Mouse (Mus musculus): Measurements from ENCODE around the gene Lingo1. TPM values are rescaled to one million over a fixed set of nuclear protein-coding genes. Genes with fewer than 3 reads are reported as not detected.

Lingo1 gene
- 6.7 and 7.2 TPM in 2 replicates for polyA plus RNA-seq (2014; fragmentation: Nextera tagmentation; extraction: Ambion mirVana)

DNA sequence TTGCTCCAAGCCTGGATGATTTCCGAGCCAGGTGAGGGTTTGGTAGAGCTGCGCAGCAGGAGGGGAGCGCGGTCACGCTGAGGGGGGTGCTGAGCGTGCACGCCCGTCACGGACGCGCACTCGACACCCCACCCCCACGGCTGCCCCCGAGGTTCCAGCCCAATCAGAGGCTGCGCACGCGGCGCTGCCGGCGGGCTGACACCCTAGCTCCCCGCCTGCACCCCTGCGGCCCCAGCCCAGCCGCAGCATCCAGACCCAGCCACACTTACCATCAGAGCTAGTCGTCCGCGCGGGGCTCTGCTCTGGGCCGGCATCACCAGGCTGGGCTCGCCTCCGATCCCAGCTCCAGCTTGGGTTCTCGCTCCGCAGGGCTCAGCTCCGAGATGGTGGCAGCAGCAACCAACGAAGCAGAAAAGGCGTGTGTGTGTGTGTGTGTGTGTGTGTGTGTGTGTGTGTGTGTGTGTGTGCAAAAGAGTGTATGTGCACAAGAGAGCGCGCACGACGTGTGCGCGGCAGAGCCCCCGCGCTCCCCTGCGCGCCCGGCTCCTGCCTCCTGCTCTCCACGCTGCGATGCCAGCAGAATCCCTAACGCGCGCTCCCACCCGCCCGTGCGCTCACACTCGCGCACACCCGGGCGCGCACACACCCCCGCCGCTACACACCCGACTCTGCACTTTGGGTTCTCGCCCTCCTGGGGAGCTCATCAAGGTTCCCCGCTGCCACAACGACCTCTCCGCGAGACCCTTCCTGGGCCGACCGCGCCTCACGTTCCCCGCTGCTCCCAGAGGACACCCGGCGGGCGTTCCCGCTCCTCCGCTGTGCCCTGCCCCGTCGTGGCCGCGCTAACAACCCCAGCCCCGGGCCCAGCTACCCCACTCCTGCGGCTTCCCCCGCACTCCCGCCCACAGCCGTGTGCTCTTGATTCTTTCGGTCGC, at the start of gene Lingo1:
Gene Lingo1, minus strand, starts transcription at position 748 of the 935 bp plus-strand sequence.
- Histone ChIP-seq H3K9me3 (ENCODE audit: control insufficient read depth, low read length) (no peaks in the 10 kb centered on the region), H3K27me3 (ENCODE audit: control insufficient read depth, insufficient read depth, low read length) (peaks cover 45% of the 10 kb centered on the region), H3K4me2 (replicated peaks; ENCODE audit: low read depth, low read length) (peak within 1 kb of the TSS; percentile 71), H3K36me3 (ENCODE audit: control insufficient read depth, insufficient read depth, low read length) (no peaks in the 10 kb centered on the region), H3K27ac (ENCODE audit: low read depth, low read length) (no peak within 1 kb of the TSS; the same call in 1 of the 2 replicates), H3K9ac (ENCODE audit: low read depth, low read length) (peak within 1 kb of the TSS; percentile 48), H3K4me1 (replicated peaks; ENCODE audit: control insufficient read depth, insufficient read depth, low read length) (peaks cover 6% of the 10 kb centered on the region), H3K4me3 (ENCODE audit: low read depth, low read length) (peak within 1 kb of the TSS; percentile 40)
- ATAC-seq (ENCODE audit: low FRiP score) (peak; percentile 64), DNase-seq (ENCODE audit: low spot score) (peak; percentile 54)
- WGBS: 1% methylated on average over 74 of the region's 88 CpGs

- no peak overlapping the region for H3K9ac ChIP-seq (ENCODE audit: low read depth, low read length)
- DNase-seq (ENCODE audit: low spot score) (no peak), ATAC-seq (ENCODE audit: low FRiP score) (no peak)
- no peak overlapping the region for H3K4me3 ChIP-seq (ENCODE audit: low read depth, low read length)
- no peaks in the 10 kb centered on the region for H3K9me3 ChIP-seq (ENCODE audit: control insufficient read depth, low read length)
- no peak overlapping the region for H3K4me2 ChIP-seq (replicated peaks; ENCODE audit: low read depth, low read length)
- no peaks in the 10 kb centered on the region for H3K4me1 ChIP-seq (replicated peaks; ENCODE audit: control insufficient read depth, insufficient read depth, low read length)
- no peaks in the 10 kb centered on the region for H3K36me3 ChIP-seq (ENCODE audit: control insufficient read depth, insufficient read depth, low read length)
- H3K27ac ChIP-seq (ENCODE audit: low read depth, low read length): no peak overlapping the region
- WGBS: 70% methylated on average over 8 of the region's 8 CpGs
- no peaks in the 10 kb centered on the region for H3K27me3 ChIP-seq (ENCODE audit: control insufficient read depth, insufficient read depth, low read length)
These were observed 48.4 kb upstream of the Lingo1 start for GRCm38 (mm10) chr9:56844644-56845043.

DNA sequence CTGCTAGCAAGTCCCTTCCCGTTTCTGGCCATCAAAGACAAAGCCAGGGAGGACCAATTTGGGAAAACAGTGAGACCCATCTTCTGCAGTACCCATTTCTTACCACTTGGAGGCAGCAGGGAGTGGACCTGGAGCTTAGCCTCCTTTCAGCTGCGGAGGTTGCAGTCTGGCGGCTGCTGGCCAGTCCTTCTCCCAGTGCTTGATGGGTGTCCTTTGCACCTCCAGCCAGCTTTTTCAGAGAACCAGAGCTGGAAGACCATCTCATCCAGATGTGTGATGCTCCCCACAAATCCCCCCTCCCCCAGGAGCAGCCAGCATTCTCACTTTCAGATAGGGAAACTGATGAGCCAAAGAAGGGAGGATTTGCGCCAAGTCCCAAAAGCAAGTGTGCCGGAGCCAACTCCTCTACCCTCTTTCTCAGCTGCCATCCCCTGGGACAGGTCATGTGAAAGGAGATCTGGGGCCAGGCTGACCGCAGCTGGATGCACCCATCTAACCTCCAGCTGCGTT, 47.5 kb upstream of the Lingo1 start:
- ATAC-seq (ENCODE audit: low FRiP score) (no peak; the same call in 1 of the 2 replicates), DNase-seq (ENCODE audit: low spot score) (peak; percentile 86)
- Histone ChIP-seq H3K27me3 (ENCODE audit: control insufficient read depth, insufficient read depth, low read length) (no peaks in the 10 kb centered on the region), H3K4me2 (replicated peaks; ENCODE audit: low read depth, low read length) (no peak overlapping the region), H3K27ac (ENCODE audit: low read depth, low read length) (no peak overlapping the region), H3K36me3 (ENCODE audit: control insufficient read depth, insufficient read depth, low read length) (no peaks in the 10 kb centered on the region), H3K4me3 (ENCODE audit: low read depth, low read length) (no peak overlapping the region), H3K9ac (ENCODE audit: low read depth, low read length) (no peak overlapping the region), H3K4me1 (replicated peaks; ENCODE audit: control insufficient read depth, insufficient read depth, low read length) (no peaks in the 10 kb centered on the region), H3K9me3 (ENCODE audit: control insufficient read depth, low read length) (no peaks in the 10 kb centered on the region)
- 38% methylated on average over 7 of the region's 7 CpGs for WGBS

DNA sequence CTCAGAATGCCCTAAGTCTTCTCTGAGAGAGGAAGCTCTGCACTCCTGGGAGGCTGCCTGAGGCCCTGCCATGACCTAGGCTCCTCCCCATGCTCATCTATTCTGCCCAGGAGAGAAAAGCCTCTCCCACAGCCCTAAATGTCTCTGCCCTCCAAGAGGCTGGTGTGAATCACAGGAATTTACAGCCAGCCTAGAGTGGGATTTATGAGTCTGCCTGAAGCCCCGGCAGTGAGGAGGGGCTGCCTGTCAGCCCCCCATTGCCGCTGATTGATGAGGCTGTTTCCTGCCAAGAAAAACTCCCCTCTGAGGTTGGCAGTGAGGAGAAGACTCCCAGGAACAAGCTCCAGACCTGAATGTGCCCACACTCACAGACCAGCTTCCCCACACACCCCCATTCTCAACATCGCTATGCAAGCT, 46.0 kb upstream of the Lingo1 start:
- Histone ChIP-seq H3K4me1 (replicated peaks; ENCODE audit: control insufficient read depth, insufficient read depth, low read length) (no peaks in the 10 kb centered on the region), H3K9me3 (ENCODE audit: control insufficient read depth, low read length) (no peaks in the 10 kb centered on the region), H3K27ac (ENCODE audit: low read depth, low read length) (no peak overlapping the region), H3K36me3 (ENCODE audit: control insufficient read depth, insufficient read depth, low read length) (no peaks in the 10 kb centered on the region), H3K9ac (ENCODE audit: low read depth, low read length) (no peak overlapping the region), H3K27me3 (ENCODE audit: control insufficient read depth, insufficient read depth, low read length) (no peaks in the 10 kb centered on the region), H3K4me2 (replicated peaks; ENCODE audit: low read depth, low read length) (no peak overlapping the region), H3K4me3 (ENCODE audit: low read depth, low read length) (no peak overlapping the region)
- WGBS: 47% methylated on average over 3 of the region's 3 CpGs
- peak; percentile 17; the same call in 1 of the 2 replicates for ATAC-seq (ENCODE audit: low FRiP score)
- DNase-seq (ENCODE audit: low spot score): no peak

GRCm38 (mm10) chr9:56841864-56842263, 45.6 kb upstream of the Lingo1 start:
- H3K27me3 ChIP-seq (ENCODE audit: control insufficient read depth, insufficient read depth, low read length): no peaks in the 10 kb centered on the region
- H3K4me3 ChIP-seq (ENCODE audit: low read depth, low read length): no peak overlapping the region
- 0 out of 2 replicates have a peak, but pooled peaks have one; percentile 8 for ATAC-seq (ENCODE audit: low FRiP score)
- no peak for DNase-seq (ENCODE audit: low spot score)
- H3K4me1 ChIP-seq (replicated peaks; ENCODE audit: control insufficient read depth, insufficient read depth, low read length): no peaks in the 10 kb centered on the region
- H3K36me3 ChIP-seq (ENCODE audit: control insufficient read depth, insufficient read depth, low read length): no peaks in the 10 kb centered on the region
- H3K9me3 ChIP-seq (ENCODE audit: control insufficient read depth, low read length): no peaks in the 10 kb centered on the region
- H3K9ac ChIP-seq (ENCODE audit: low read depth, low read length): no peak overlapping the region
- H3K4me2 ChIP-seq (replicated peaks; ENCODE audit: low read depth, low read length): no peak overlapping the region
- no peak overlapping the region for H3K27ac ChIP-seq (ENCODE audit: low read depth, low read length)

DNA sequence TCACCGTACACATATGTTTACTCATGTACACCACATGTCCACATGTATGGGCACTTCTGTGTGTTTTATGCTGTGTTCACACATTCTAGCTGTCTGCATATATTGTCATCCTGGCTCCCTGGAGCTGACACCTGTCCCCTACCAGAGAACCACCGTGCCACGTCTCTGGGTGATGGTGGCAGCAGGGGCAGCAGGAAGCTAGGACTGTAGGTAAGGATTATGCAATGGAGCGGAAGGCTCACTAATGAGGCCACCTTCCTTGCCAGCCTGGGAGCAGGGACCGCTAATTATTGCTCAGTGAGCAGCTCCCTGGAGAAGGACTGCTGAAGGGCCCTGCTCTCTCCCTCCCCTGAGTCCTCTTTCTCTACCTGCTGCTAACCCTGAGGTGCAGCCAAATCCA, 44.5 kb upstream of the Lingo1 start:
- Histone ChIP-seq H3K9ac (ENCODE audit: low read depth, low read length) (no peak overlapping the region), H3K4me1 (replicated peaks; ENCODE audit: control insufficient read depth, insufficient read depth, low read length) (no peaks in the 10 kb centered on the region), H3K36me3 (ENCODE audit: control insufficient read depth, insufficient read depth, low read length) (no peaks in the 10 kb centered on the region), H3K27me3 (ENCODE audit: control insufficient read depth, insufficient read depth, low read length) (no peaks in the 10 kb centered on the region), H3K4me3 (ENCODE audit: low read depth, low read length) (no peak overlapping the region), H3K27ac (ENCODE audit: low read depth, low read length) (no peak overlapping the region), H3K9me3 (ENCODE audit: control insufficient read depth, low read length) (no peaks in the 10 kb centered on the region), H3K4me2 (replicated peaks; ENCODE audit: low read depth, low read length) (no peak overlapping the region)
- no peak for DNase-seq (ENCODE audit: low spot score)
- WGBS: 86% methylated on average over 5 of the region's 5 CpGs
- no peak for ATAC-seq (ENCODE audit: low FRiP score)

DNA sequence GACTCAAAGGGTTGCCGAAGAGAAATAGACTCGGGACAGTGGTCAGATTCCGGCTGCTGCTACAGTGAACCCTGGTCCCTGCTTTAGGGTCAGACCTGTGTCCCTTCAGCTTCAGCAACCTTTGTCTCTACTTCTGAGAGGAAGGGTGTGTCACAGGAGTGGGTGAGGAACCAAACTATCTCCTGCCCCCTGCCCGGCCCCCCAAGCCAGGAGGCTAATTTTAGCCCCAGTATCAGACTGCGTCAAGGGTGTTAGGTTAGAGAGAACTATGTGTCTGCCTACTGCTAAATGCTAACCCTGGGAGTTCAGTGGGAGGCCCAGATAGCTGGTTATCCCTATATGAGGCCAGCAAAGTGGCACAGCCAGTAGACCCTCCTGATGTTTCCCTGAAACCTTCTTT, 38.9 kb upstream of the Lingo1 start:
- H3K4me1 ChIP-seq (replicated peaks; ENCODE audit: control insufficient read depth, insufficient read depth, low read length): no peaks in the 10 kb centered on the region
- no peak overlapping the region for H3K4me2 ChIP-seq (replicated peaks; ENCODE audit: low read depth, low read length)
- no peak overlapping the region for H3K4me3 ChIP-seq (ENCODE audit: low read depth, low read length)
- DNase-seq (ENCODE audit: low spot score) (no peak), ATAC-seq (ENCODE audit: low FRiP score) (no peak)
- no peaks in the 10 kb centered on the region for H3K9me3 ChIP-seq (ENCODE audit: control insufficient read depth, low read length)
- WGBS: 71% methylated on average over 5 of the region's 5 CpGs
- H3K27ac ChIP-seq (ENCODE audit: low read depth, low read length): no peak overlapping the region
- H3K9ac ChIP-seq (ENCODE audit: low read depth, low read length): no peak overlapping the region
- 0 out of 2 replicates have a peak, but pooled peaks cover 2% of the 10 kb centered on the region for H3K27me3 ChIP-seq (ENCODE audit: control insufficient read depth, insufficient read depth, low read length)
- no peaks in the 10 kb centered on the region for H3K36me3 ChIP-seq (ENCODE audit: control insufficient read depth, insufficient read depth, low read length)

GRCm38 (mm10) chr9:56832900-56833299, 36.6 kb upstream of the Lingo1 start:
- Histone ChIP-seq H3K4me2 (replicated peaks; ENCODE audit: low read depth, low read length) (no peak overlapping the region), H3K9ac (ENCODE audit: low read depth, low read length) (no peak overlapping the region), H3K9me3 (ENCODE audit: control insufficient read depth, low read length) (no peaks in the 10 kb centered on the region), H3K4me1 (replicated peaks; ENCODE audit: control insufficient read depth, insufficient read depth, low read length) (0 out of 2 replicates have a peak, but pooled peaks cover 2% of the 10 kb centered on the region), H3K27ac (ENCODE audit: low read depth, low read length) (no peak overlapping the region), H3K27me3 (ENCODE audit: control insufficient read depth, insufficient read depth, low read length) (0 out of 2 replicates have a peak, but pooled peaks cover 2% of the 10 kb centered on the region), H3K36me3 (ENCODE audit: control insufficient read depth, insufficient read depth, low read length) (no peaks in the 10 kb centered on the region), H3K4me3 (ENCODE audit: low read depth, low read length) (no peak overlapping the region)
- WGBS: 38% methylated on average over 6 of the region's 6 CpGs
- no peak for DNase-seq (ENCODE audit: low spot score)
- ATAC-seq (ENCODE audit: low FRiP score): no peak

Data from hindbrain, embryonic 11.5 days (tissue).